Mouse (Mus musculus): ENCODE measurements at regions not wholly inside any gene's neighbourhood (a gene's known extent, or its start where the extent isn't known, plus 50 kb on each side); places are given as distances from the start of the nearest gene placed in this dataset.
"Not testable (repeated sequence)": the region's sequence is repeated elsewhere in the genome, so short reads cannot be mapped to it uniquely, and the experiment has no call there.

- Histone ChIP-seq H3K27ac (ENCODE audit: low read length) (peak overlapping the region; percentile 77), H3K4me1 (ENCODE audit: control insufficient read depth, insufficient read depth, low read length) (0 out of 2 replicates have a peak, but pooled peaks cover 3% of the 10 kb centered on the region), H3K4me3 (replicated peaks; ENCODE audit: low read length) (no peak overlapping the region), H3K4me2 (ENCODE audit: low read depth, low read length) (no peak overlapping the region), H3K9ac (ENCODE audit: low read length) (no peak overlapping the region), H3K9me3 (replicated peaks; ENCODE audit: control insufficient read depth, low read length) (no peaks in the 10 kb centered on the region), H3K36me3 (ENCODE audit: control insufficient read depth, insufficient read depth, low read length) (no peaks in the 10 kb centered on the region), H3K27me3 (ENCODE audit: control insufficient read depth, insufficient read depth, low read length) (no peaks in the 10 kb centered on the region)
- WGBS: 36% methylated on average over 2 of the region's 2 CpGs
- ATAC-seq (ENCODE audit: insufficient read depth, low FRiP score): no peak
These were observed 56.5 kb upstream of the Tmem229a start for GRCm38 (mm10) chr6:25012376-25013287.

- ATAC-seq (ENCODE audit: insufficient read depth, low FRiP score); H3K27ac ChIP-seq (ENCODE audit: low read length): not testable (repeated sequence)
These were observed 52.8 kb upstream of the Tmem229a start for GRCm38 (mm10) chr6:25008856-25009255.

More at GRCm38 (mm10) chr6:25008856-25009255, 52.8 kb upstream of the Tmem229a start:
- H3K9me3 ChIP-seq (replicated peaks; ENCODE audit: control insufficient read depth, low read length); H3K4me1 ChIP-seq (ENCODE audit: control insufficient read depth, insufficient read depth, low read length); H3K27me3 ChIP-seq (ENCODE audit: control insufficient read depth, insufficient read depth, low read length); H3K9ac ChIP-seq (ENCODE audit: low read length); H3K4me3 ChIP-seq (replicated peaks; ENCODE audit: low read length); H3K36me3 ChIP-seq (ENCODE audit: control insufficient read depth, insufficient read depth, low read length); H3K4me2 ChIP-seq (ENCODE audit: low read depth, low read length): not testable (repeated sequence)
